Mouse (Mus musculus) CD8-positive naive resting alpha-beta T cell, adult 57 days (primary cell): ENCODE measurements around the gene Myo3b. TPM values are rescaled to one million over a fixed set of nuclear protein-coding genes. Genes with fewer than 3 reads are reported as not detected.

Experiments
- total RNA-seq: library from RNA; stranded (reverse); gene quantifications from one replicate; pipeline ENCODE4 v1.2.4, GENCODE M21; 2023

Myo3b gene
- total RNA-seq = 2.9 TPM

DNA sequence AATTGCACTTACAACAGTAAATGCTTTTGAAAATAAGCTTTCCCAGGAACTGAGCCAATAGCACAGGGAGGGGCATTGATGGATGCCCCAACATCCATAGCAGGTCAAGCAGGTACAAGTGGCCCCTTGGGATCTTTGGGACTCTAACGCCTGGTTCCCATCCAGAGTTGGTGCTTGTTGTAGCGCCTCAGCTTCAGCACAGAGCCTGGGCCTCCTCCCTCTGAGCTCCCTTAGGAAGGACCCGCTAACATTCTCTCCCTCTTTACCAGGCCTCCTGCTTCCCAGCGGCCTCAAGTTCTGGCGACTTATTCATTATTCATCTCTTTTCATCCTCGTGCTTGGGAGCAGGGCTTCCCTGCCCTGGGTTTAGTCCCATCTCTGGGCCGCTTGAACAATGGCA is at the start of gene Myo3b:
Gene Myo3b (plus strand): TSS at position 375 of the 400 bp plus-strand sequence.

Other genes starting within 250 kb of the Myo3b start
- 4.1 TPM for gene Ccdc173, start 249.6 kb upstream of the Myo3b start, total RNA-seq
- gene Phospho2, start 249.5 kb upstream of the Myo3b start, total RNA-seq = 22.1 TPM
- gene Klhl23, start 217.2 kb upstream of the Myo3b start, total RNA-seq = not detected
- gene Ssb, start 177.6 kb upstream of the Myo3b start, total RNA-seq = 190 TPM
- 17.8 TPM for gene Mettl5, start 153.5 kb upstream of the Myo3b start, total RNA-seq
- gene Ubr3, start 141.9 kb upstream of the Myo3b start, total RNA-seq = 58.9 TPM